Mouse (Mus musculus) liver, adult 2 months (tissue): ENCODE results near the gene Txndc11.

ENCODE experiments used
- CTCF ChIP-seq: fragments of 200-500 bp; IDR thresholded peaks from 2 replicates; pipeline ENCODE4 v1.5.1; 2011; ENCODE audit warnings: low read depth, low read length, control low read depth
- POLR2A ChIP-seq: fragments of 200-500 bp; IDR thresholded peaks from 2 replicates; pipeline ENCODE4 v1.6.1; 2011; ENCODE audit warnings: low read length, control low read depth; ENCODE audit not compliant: insufficient read depth; ENCODE audit errors: extremely low read depth

DNA sequence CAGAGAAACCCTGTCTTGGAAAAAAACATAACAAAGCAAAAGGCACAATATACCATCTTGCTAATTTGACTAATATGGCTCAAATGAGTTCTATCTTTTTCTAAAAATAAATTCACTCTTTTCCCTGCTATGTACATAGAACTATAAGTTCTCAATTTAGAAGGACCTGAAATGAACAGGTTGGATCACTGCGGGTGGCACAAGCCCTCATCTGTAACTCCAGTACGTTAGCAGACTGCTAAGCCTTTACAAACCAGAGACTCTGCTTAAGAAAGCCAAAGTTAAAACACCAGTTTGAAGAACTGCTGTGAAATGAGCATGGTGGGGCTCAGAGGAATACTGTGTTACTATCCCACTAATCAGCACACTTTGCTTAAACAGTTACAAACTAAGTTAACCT lies 9.1 kb downstream of the Txndc11 start:
- TF ChIP-seq POLR2A (no peak), CTCF (no peak)
